Mouse (Mus musculus) ES-Bruce4 (cell line): ENCODE measurements at regions not wholly inside any gene's neighbourhood (a gene's known extent, or its start where the extent isn't known, plus 50 kb on each side); places are given as distances from the start of the nearest gene placed in this dataset.

Experiments used
- CTCF ChIP-seq: IDR thresholded peaks from one replicate; pipeline ENCODE4 v1.8.1; 2011; ENCODE audit warnings: low read depth, low read length
- EP300 ChIP-seq: IDR thresholded peaks from 2 replicates; pipeline ENCODE4 v1.6.1; 2011; ENCODE audit warnings: low read depth, low read length; ENCODE audit not compliant: insufficient read depth
- POLR2A ChIP-seq: IDR thresholded peaks from one replicate; pipeline ENCODE4 v1.8.1; 2011; ENCODE audit warnings: low read length; ENCODE audit not compliant: insufficient read depth

DNA sequence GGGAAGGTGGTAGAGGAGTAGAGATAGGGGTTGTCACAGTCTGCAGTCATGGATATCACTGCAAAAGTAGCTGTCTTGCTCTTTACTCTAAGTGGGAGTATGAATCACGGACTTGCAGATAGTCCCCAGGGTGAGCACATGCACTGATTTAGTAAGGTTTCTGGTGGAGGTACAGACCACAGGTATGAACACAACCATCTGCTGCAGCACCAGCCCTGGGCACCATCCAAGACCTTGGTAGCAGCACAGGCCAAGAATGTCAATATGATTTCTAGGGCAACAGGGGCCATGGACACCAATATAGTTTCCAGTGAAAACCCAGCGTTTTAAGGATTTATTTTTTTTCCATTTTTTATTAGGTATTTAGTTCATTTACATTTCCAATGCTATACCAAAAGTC is 913.7 kb upstream of the Kirrel3 start:
- TF ChIP-seq CTCF = no peak
- TF ChIP-seq POLR2A = no peak
- TF ChIP-seq EP300 = no peak
